Mouse (Mus musculus): ENCODE results near the gene Lrrn4cl.

DNA sequence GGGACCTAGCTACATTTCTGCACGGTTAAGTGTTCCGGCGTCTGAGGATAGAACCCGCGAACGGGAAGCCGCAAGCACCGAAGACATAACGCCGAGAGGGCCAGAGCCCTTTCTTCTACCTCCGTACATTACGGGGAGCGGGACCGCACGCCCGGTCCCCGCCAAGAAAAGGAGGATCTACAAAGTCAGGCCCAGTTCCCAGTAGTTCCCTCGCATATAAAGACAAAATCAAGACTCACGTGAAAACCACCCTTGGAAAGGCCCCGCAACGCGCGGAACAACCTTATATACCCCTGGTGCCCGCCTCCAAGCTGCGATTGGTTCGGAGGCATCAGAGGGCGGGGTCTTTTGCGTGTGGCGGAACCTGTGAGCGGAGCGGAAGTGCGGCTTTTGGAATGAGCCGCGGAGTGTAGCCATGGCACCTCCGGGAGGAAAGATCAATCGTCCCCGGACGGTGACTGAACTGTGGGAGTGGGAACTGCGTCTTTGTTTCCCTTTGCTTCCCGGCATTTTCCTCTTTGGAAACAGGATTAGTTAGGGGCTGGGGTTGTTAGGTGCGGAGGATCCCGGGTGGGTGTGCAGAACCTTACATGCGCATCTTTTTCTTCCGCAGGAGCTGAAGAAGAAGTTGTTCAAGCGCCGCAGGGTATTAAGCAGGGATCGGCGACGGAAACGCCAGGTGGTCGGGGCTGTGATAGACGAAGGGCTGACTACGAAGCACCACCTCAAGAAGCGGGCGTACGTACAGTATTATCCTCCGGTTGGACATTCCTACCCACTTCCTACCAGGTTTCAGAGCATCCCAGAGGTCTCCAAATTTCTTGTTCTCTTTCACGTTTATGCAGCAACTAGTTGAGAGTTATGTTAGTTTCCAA, 38.2 kb downstream of the Lrrn4cl start, which contains the start of the genes 1810009A15Rik and Gm49416:
- TF ChIP-seq EP300 (IDR thresholded peaks at IDR 0.05; ENCODE audit: low read depth) (no peak), CTCF (IDR thresholded peaks at IDR 0.05; ENCODE audit: low read depth) (no peak)

All from heart, postnatal 0 days (tissue).